Mouse (Mus musculus) thymus, adult 2 months (tissue): ENCODE measurements at regions not wholly inside any gene's neighbourhood (a gene's known extent, or its start where the extent isn't known, plus 50 kb on each side); places are given as distances from the start of the nearest gene placed in this dataset.

Source experiments
- CTCF ChIP-seq: fragments of 200-500 bp; IDR thresholded peaks from 2 replicates; pipeline ENCODE4 v1.5.1; 2012; ENCODE audit warnings: mild to moderate bottlenecking, control low read depth, low read length, moderate library complexity, borderline replicate concordance; ENCODE audit not compliant: control insufficient read depth, poor library complexity, insufficient read depth; ENCODE audit errors: extremely low read depth
- POLR2A ChIP-seq: fragments of 200-500 bp; IDR thresholded peaks from 2 replicates; pipeline ENCODE4 v1.6.1; 2012; ENCODE audit warnings: mild to moderate bottlenecking, low read length, control low read depth, moderate library complexity; ENCODE audit not compliant: control insufficient read depth, poor library complexity, insufficient read depth; ENCODE audit errors: extremely low read depth

- TF ChIP-seq CTCF (no peak), POLR2A (no peak)
These were observed 172.1 kb upstream of the Serpine2 start for GRCm38 (mm10) chr1:80033121-80033520.
